Mouse (Mus musculus): ENCODE data around the gene Phf20. TPM values are rescaled to one million over a fixed set of nuclear protein-coding genes. Genes with fewer than 3 reads are reported as not detected.
A peak's percentile ranks its signal among the peaks of the same experiment; 100 is the strongest.

The Phf20 gene
- polyA plus RNA-seq, 1 experiment, result 13.4 TPM

- H3ac ChIP-seq (ENCODE audit: control insufficient read depth, insufficient read length), result no peak overlapping the region
- no peaks in the 10 kb centered on the region for H3K79me2 ChIP-seq (ENCODE audit: control insufficient read depth, insufficient read depth)
- no peak overlapping the region for H3K4me3 ChIP-seq
- TF ChIP-seq POLR2AphosphoS2 (IDR thresholded peaks at IDR 0.05; ENCODE audit: insufficient read length, low read depth) (no peak), TCF3 (IDR thresholded peaks at IDR 0.05; ENCODE audit: insufficient read length, low read depth) (no peak), CEBPB (IDR thresholded peaks at IDR 0.05; ENCODE audit: insufficient read depth, poor library complexity, severe bottlenecking) (no peak), TCF12 (IDR thresholded peaks at IDR 0.05; ENCODE audit: insufficient read depth, poor library complexity, severe bottlenecking) (no peak), SRF (IDR thresholded peaks at IDR 0.05; ENCODE audit: control insufficient read depth, insufficient read length, low read depth) (no peak), MYOG (IDR thresholded peaks at IDR 0.05; ENCODE audit: control insufficient read depth in 1 of 3, insufficient read depth in 1 of 3, insufficient read length in 2 of 3, low read depth in 2 of 3) (no peak), USF1 (IDR thresholded peaks at IDR 0.05; ENCODE audit: low read depth) (no peak), REST (IDR thresholded peaks at IDR 0.05; ENCODE audit: insufficient read depth, insufficient read length) (no peak)
- no peaks in the 10 kb centered on the region for H3K27me3 ChIP-seq (ENCODE audit: control insufficient read depth, insufficient read depth, insufficient read length)
- H3K4me2 ChIP-seq (ENCODE audit: low read depth), result no peak overlapping the region
- H3K36me3 ChIP-seq (ENCODE audit: control insufficient read depth, insufficient read depth), result peaks cover 11% of the 10 kb centered on the region
These were observed 90.5 kb downstream of the Phf20 start for GRCm38 (mm10) chr2:156286733-156287132.

GRCm38 (mm10) chr2:156288222-156288621 is 92.0 kb downstream of the Phf20 start:
- H3K79me2 ChIP-seq (ENCODE audit: control insufficient read depth, insufficient read depth), result no peaks in the 10 kb centered on the region
- H3ac ChIP-seq (ENCODE audit: control insufficient read depth, insufficient read length), result no peak overlapping the region
- no peak overlapping the region for H3K4me2 ChIP-seq (ENCODE audit: low read depth)
- no peak overlapping the region for H3K4me3 ChIP-seq
- no peak for TF ChIP-seq POLR2AphosphoS2 (IDR thresholded peaks at IDR 0.05; ENCODE audit: insufficient read length, low read depth)
- no peak for TF ChIP-seq POLR2A (IDR thresholded peaks at IDR 0.05; ENCODE audit: insufficient read length, low read depth)
- no peak for TF ChIP-seq USF1 (IDR thresholded peaks at IDR 0.05; ENCODE audit: low read depth)
- TF ChIP-seq TCF3 (IDR thresholded peaks at IDR 0.05; ENCODE audit: insufficient read length, low read depth), result no peak
- TF ChIP-seq REST (IDR thresholded peaks at IDR 0.05; ENCODE audit: insufficient read depth, insufficient read length), result no peak
- TF ChIP-seq MYOD1 (IDR thresholded peaks at IDR 0.05; ENCODE audit: control insufficient read depth in 1 of 3, insufficient read length in 2 of 3, low read depth in 2 of 3), result no peak
- peaks cover 11% of the 10 kb centered on the region for H3K36me3 ChIP-seq (ENCODE audit: control insufficient read depth, insufficient read depth)
- H3K27me3 ChIP-seq (ENCODE audit: control insufficient read depth, insufficient read depth, insufficient read length), result no peaks in the 10 kb centered on the region

GRCm38 (mm10) chr2:156289552-156290160 is 93.4 kb downstream of the Phf20 start:
- no peaks in the 10 kb centered on the region for H3K27me3 ChIP-seq (ENCODE audit: control insufficient read depth, insufficient read depth, insufficient read length)
- H3K79me2 ChIP-seq (ENCODE audit: control insufficient read depth, insufficient read depth), result no peaks in the 10 kb centered on the region

GRCm38 (mm10) chr2:156291998-156292397 is 95.7 kb downstream of the Phf20 start:
- no peak overlapping the region for H3ac ChIP-seq (ENCODE audit: control insufficient read depth, insufficient read length)
- TF ChIP-seq REST (IDR thresholded peaks at IDR 0.05; ENCODE audit: insufficient read depth, insufficient read length) (no peak), CEBPB (IDR thresholded peaks at IDR 0.05; ENCODE audit: insufficient read depth, poor library complexity, severe bottlenecking) (no peak), USF1 (IDR thresholded peaks at IDR 0.05; ENCODE audit: low read depth) (no peak), E2F4 (IDR thresholded peaks at IDR 0.05; ENCODE audit: insufficient read depth) (no peak), MYOD1 (IDR thresholded peaks at IDR 0.05; ENCODE audit: control insufficient read depth in 1 of 3, insufficient read length in 2 of 3, low read depth in 2 of 3) (peak; percentile 82 to 88 (median 87)), TCF3 (IDR thresholded peaks at IDR 0.05; ENCODE audit: insufficient read length, low read depth) (peak; percentile 20), SRF (IDR thresholded peaks at IDR 0.05; ENCODE audit: control insufficient read depth, insufficient read length, low read depth) (no peak), POLR2A (IDR thresholded peaks at IDR 0.05; ENCODE audit: insufficient read length, low read depth) (no peak), MYOG (IDR thresholded peaks at IDR 0.05; ENCODE audit: control insufficient read depth in 1 of 3, insufficient read depth in 1 of 3, insufficient read length in 2 of 3, low read depth in 2 of 3) (peak in 1 of 3 experiments; percentile 57), POLR2AphosphoS2 (IDR thresholded peaks at IDR 0.05; ENCODE audit: insufficient read length, low read depth) (no peak), MAX (IDR thresholded peaks at IDR 0.05; ENCODE audit: low read depth) (no peak), TCF12 (IDR thresholded peaks at IDR 0.05; ENCODE audit: insufficient read depth, poor library complexity, severe bottlenecking) (no peak)
- H3K79me2 ChIP-seq (ENCODE audit: control insufficient read depth, insufficient read depth), result no peaks in the 10 kb centered on the region
- H3K36me3 ChIP-seq (ENCODE audit: control insufficient read depth, insufficient read depth), result peaks cover 9% of the 10 kb centered on the region
- no peaks in the 10 kb centered on the region for H3K27me3 ChIP-seq (ENCODE audit: control insufficient read depth, insufficient read depth, insufficient read length)
- H3K4me2 ChIP-seq (ENCODE audit: low read depth), result no peak overlapping the region
- no peak overlapping the region for H3K4me3 ChIP-seq

More at GRCm38 (mm10) chr2:156289552-156290160, 93.4 kb downstream of the Phf20 start:
- Histone ChIP-seq H3K36me3 (ENCODE audit: control insufficient read depth, insufficient read depth) (peaks cover 10% of the 10 kb centered on the region), H3K4me2 (ENCODE audit: low read depth) (no peak overlapping the region), H3K4me3 (no peak overlapping the region), H3ac (ENCODE audit: control insufficient read depth, insufficient read length) (no peak overlapping the region)
- no peak for TF ChIP-seq TCF12 (IDR thresholded peaks at IDR 0.05; ENCODE audit: insufficient read depth, poor library complexity, severe bottlenecking)
- TF ChIP-seq POLR2A (IDR thresholded peaks at IDR 0.05; ENCODE audit: insufficient read length, low read depth), result no peak
- no peak for TF ChIP-seq POLR2AphosphoS2 (IDR thresholded peaks at IDR 0.05; ENCODE audit: insufficient read length, low read depth)
- TF ChIP-seq CEBPB (IDR thresholded peaks at IDR 0.05; ENCODE audit: insufficient read depth, poor library complexity, severe bottlenecking), result no peak
- no peak for TF ChIP-seq MYOD1 (IDR thresholded peaks at IDR 0.05; ENCODE audit: control insufficient read depth in 1 of 3, insufficient read length in 2 of 3, low read depth in 2 of 3)
- no peak for TF ChIP-seq E2F4 (IDR thresholded peaks at IDR 0.05; ENCODE audit: insufficient read depth)
- TF ChIP-seq MYOG (IDR thresholded peaks at IDR 0.05; ENCODE audit: control insufficient read depth in 1 of 3, insufficient read depth in 1 of 3, insufficient read length in 2 of 3, low read depth in 2 of 3), result no peak
- TF ChIP-seq MAX (IDR thresholded peaks at IDR 0.05; ENCODE audit: low read depth), result no peak
- no peak for TF ChIP-seq USF1 (IDR thresholded peaks at IDR 0.05; ENCODE audit: low read depth)
- TF ChIP-seq SRF (IDR thresholded peaks at IDR 0.05; ENCODE audit: control insufficient read depth, insufficient read length, low read depth), result no peak
- no peak for TF ChIP-seq REST (IDR thresholded peaks at IDR 0.05; ENCODE audit: insufficient read depth, insufficient read length)
- TF ChIP-seq TCF3 (IDR thresholded peaks at IDR 0.05; ENCODE audit: insufficient read length, low read depth), result no peak
